Mouse (Mus musculus) brown adipose tissue, adult 24 weeks (tissue): ENCODE results near the gene Ermp1. TPM values are rescaled to one million over a fixed set of nuclear protein-coding genes. Genes with fewer than 3 reads are reported as not detected.

Experiments
- H3K27ac ChIP-seq: fragments of 200-500 bp; replicated peaks from 2 replicates; pipeline ENCODE4 v1.5.1; 2012; ENCODE audit warnings: low read depth, mild to moderate bottlenecking, low read length
- H3K4me1 ChIP-seq: fragments of 200-500 bp; 2 replicates; pipeline ENCODE4 v1.6.1; 2012; ENCODE audit warnings: low read length, mixed read lengths; ENCODE audit not compliant: control insufficient read depth, insufficient read depth, insufficient read length
- H3K4me3 ChIP-seq: fragments of 200-500 bp; 2 replicates; pipeline ENCODE4 v1.5.1; 2012; ENCODE audit warnings: low read depth, mild to moderate bottlenecking, low read length, moderate library complexity; ENCODE audit not compliant: insufficient read depth
- polyA plus RNA-seq: library from polyadenylated mRNA; stranded (reverse); fragments of >200 nt; gene quantifications from 2 replicates; pipeline ENCODE4 v1.2.4, GENCODE M21; 2012; ENCODE audit not compliant: missing spikeins, insufficient read depth, insufficient read length

Ermp1 gene
- polyA plus RNA-seq, 1 experiment, result 38.6 TPM

- Histone ChIP-seq H3K4me3 (no peak overlapping the region), H3K4me1 (peaks cover 5% of the 10 kb centered on the region; the same call in 1 of the 2 replicates), H3K27ac (no peak overlapping the region)
Observed at GRCm38 (mm10) chr19:29670247-29670646, 22.0 kb upstream of the Ermp1 start.

- H3K27ac ChIP-seq, result no peak overlapping the region
- peaks cover 4% of the 10 kb centered on the region; the same call in 1 of the 2 replicates for H3K4me1 ChIP-seq
- no peak overlapping the region for H3K4me3 ChIP-seq
Observed at GRCm38 (mm10) chr19:29668135-29668534, 19.9 kb upstream of the Ermp1 start.

- Histone ChIP-seq H3K27ac (no peak overlapping the region; the same call in 1 of the 2 replicates), H3K4me3 (no peak overlapping the region), H3K4me1 (peaks cover 4% of the 10 kb centered on the region; the same call in 1 of the 2 replicates)
Observed at GRCm38 (mm10) chr19:29666965-29667594, 18.9 kb upstream of the Ermp1 start.

- Histone ChIP-seq H3K27ac (no peak overlapping the region), H3K4me3 (no peak overlapping the region), H3K4me1 (peaks cover 4% of the 10 kb centered on the region; the same call in 1 of the 2 replicates)
Observed at GRCm38 (mm10) chr19:29666164-29666563, 17.9 kb upstream of the Ermp1 start.

GRCm38 (mm10) chr19:29664934-29665333 lies 16.7 kb upstream of the Ermp1 start:
- Histone ChIP-seq H3K4me3 (no peak overlapping the region), H3K27ac (no peak overlapping the region), H3K4me1 (peaks cover 4% of the 10 kb centered on the region; the same call in 1 of the 2 replicates)

GRCm38 (mm10) chr19:29663780-29664179 lies 15.6 kb upstream of the Ermp1 start:
- H3K4me1 ChIP-seq, result peaks cover 4% of the 10 kb centered on the region; the same call in 1 of the 2 replicates
- H3K4me3 ChIP-seq, result no peak overlapping the region
- no peak overlapping the region for H3K27ac ChIP-seq

GRCm38 (mm10) chr19:29661974-29662580 lies 13.9 kb upstream of the Ermp1 start:
- Histone ChIP-seq H3K4me3 (no peak overlapping the region), H3K4me1 (peaks cover 4% of the 10 kb centered on the region; the same call in 1 of the 2 replicates), H3K27ac (no peak overlapping the region)

GRCm38 (mm10) chr19:29660835-29661764 lies 12.9 kb upstream of the Ermp1 start:
- no peaks in the 10 kb centered on the region for H3K4me1 ChIP-seq
- H3K27ac ChIP-seq, result no peak overlapping the region
- H3K4me3 ChIP-seq, result no peak overlapping the region

- no peaks in the 10 kb centered on the region for H3K4me1 ChIP-seq
- H3K4me3 ChIP-seq, result no peak overlapping the region
- H3K27ac ChIP-seq, result no peak overlapping the region
Observed at GRCm38 (mm10) chr19:29659705-29660104, 11.5 kb upstream of the Ermp1 start.

GRCm38 (mm10) chr19:29658836-29659235 lies 10.6 kb upstream of the Ermp1 start:
- Histone ChIP-seq H3K4me3 (no peak overlapping the region), H3K4me1 (no peaks in the 10 kb centered on the region), H3K27ac (no peak overlapping the region)

- H3K4me1 ChIP-seq, result no peaks in the 10 kb centered on the region
- H3K4me3 ChIP-seq, result no peak overlapping the region
- H3K27ac ChIP-seq, result no peak overlapping the region
Observed at GRCm38 (mm10) chr19:29657558-29657957, 9.3 kb upstream of the Ermp1 start.

GRCm38 (mm10) chr19:29657033-29657432 lies 8.8 kb upstream of the Ermp1 start:
- no peak overlapping the region for H3K27ac ChIP-seq
- H3K4me1 ChIP-seq, result no peaks in the 10 kb centered on the region
- H3K4me3 ChIP-seq, result no peak overlapping the region

GRCm38 (mm10) chr19:29656620-29657019 lies 8.4 kb upstream of the Ermp1 start:
- Histone ChIP-seq H3K27ac (no peak overlapping the region), H3K4me3 (no peak overlapping the region), H3K4me1 (no peaks in the 10 kb centered on the region)

- H3K4me1 ChIP-seq, result no peaks in the 10 kb centered on the region
- no peak overlapping the region for H3K27ac ChIP-seq
- no peak overlapping the region for H3K4me3 ChIP-seq
Observed at GRCm38 (mm10) chr19:29656029-29656428, 7.8 kb upstream of the Ermp1 start.

- Histone ChIP-seq H3K4me1 (no peaks in the 10 kb centered on the region), H3K4me3 (no peak overlapping the region), H3K27ac (no peak overlapping the region)
Observed at GRCm38 (mm10) chr19:29655148-29655547, 6.9 kb upstream of the Ermp1 start.
